Mouse (Mus musculus): ENCODE measurements around the gene Nin. TPM values are rescaled to one million over a fixed set of nuclear protein-coding genes. Genes with fewer than 3 reads are reported as not detected.

Gene Nin
- polyA plus RNA-seq, 1 experiment from 2014 or later: 9.5 TPM

- Histone ChIP-seq H3K4me3 (no peak overlapping the region), H3K9me3 (replicated peaks) (no peaks in the 10 kb centered on the region), H3K4me1 (no peaks in the 10 kb centered on the region), H3K36me3 (peaks cover 83% of the 10 kb centered on the region), H3K27me3 (ENCODE audit: low read depth, poor library complexity, severe bottlenecking) (no peaks in the 10 kb centered on the region), H3K27ac (no peak overlapping the region)
- DNase-seq (ENCODE audit: low spot score): no peak
- WGBS: 79% methylated on average over 9 of the region's 9 CpGs
Observed at GRCm38 (mm10) chr12:69977376-69977998, 136.0 kb downstream of the Nin start.

GRCm38 (mm10) chr12:69976688-69977087 lies 136.8 kb downstream of the Nin start:
- H3K27me3 ChIP-seq (ENCODE audit: low read depth, poor library complexity, severe bottlenecking): no peaks in the 10 kb centered on the region
- no peak overlapping the region for H3K4me3 ChIP-seq
- H3K27ac ChIP-seq: no peak overlapping the region
- no peaks in the 10 kb centered on the region for H3K9me3 ChIP-seq (replicated peaks)
- no peak for DNase-seq (ENCODE audit: low spot score)
- WGBS: 93% methylated on average over 6 of the region's 6 CpGs
- peaks cover 83% of the 10 kb centered on the region for H3K36me3 ChIP-seq
- no peaks in the 10 kb centered on the region for H3K4me1 ChIP-seq

- Histone ChIP-seq H3K27ac (no peak overlapping the region), H3K27me3 (ENCODE audit: low read depth, poor library complexity, severe bottlenecking) (no peaks in the 10 kb centered on the region), H3K4me1 (no peaks in the 10 kb centered on the region), H3K9me3 (replicated peaks) (no peaks in the 10 kb centered on the region), H3K4me3 (no peak overlapping the region), H3K36me3 (peaks cover 83% of the 10 kb centered on the region)
- no peak for DNase-seq (ENCODE audit: low spot score)
Observed at GRCm38 (mm10) chr12:69973666-69974065, 139.9 kb downstream of the Nin start.

DNA sequence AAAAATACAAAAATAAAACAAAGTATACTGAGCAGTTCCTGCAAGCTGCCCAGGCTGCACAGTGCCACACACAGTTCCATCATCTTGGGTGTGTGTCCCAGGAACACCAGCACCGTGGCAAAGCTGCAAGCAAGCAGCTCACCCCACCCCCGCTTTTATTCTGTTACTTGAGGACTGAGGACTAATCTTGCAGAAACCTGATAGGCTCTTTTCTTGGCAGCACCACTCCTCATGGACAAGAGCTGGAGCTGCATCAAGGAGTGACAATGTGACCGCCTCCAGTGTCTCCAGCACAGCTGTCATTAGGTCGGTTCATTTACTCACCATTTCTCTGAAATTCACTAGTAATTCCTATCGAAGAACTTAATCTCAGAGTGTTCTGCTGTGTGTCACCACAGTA lies 145.4 kb downstream of the Nin start:
- Histone ChIP-seq H3K9me3 (replicated peaks) (no peaks in the 10 kb centered on the region), H3K36me3 (peaks cover 97% of the 10 kb centered on the region), H3K27me3 (ENCODE audit: low read depth, poor library complexity, severe bottlenecking) (no peaks in the 10 kb centered on the region), H3K4me3 (no peak overlapping the region), H3K4me1 (no peaks in the 10 kb centered on the region), H3K27ac (no peak overlapping the region)
- WGBS: 83% methylated on average over 5 of the region's 5 CpGs
- DNase-seq (ENCODE audit: low spot score): no peak

DNA sequence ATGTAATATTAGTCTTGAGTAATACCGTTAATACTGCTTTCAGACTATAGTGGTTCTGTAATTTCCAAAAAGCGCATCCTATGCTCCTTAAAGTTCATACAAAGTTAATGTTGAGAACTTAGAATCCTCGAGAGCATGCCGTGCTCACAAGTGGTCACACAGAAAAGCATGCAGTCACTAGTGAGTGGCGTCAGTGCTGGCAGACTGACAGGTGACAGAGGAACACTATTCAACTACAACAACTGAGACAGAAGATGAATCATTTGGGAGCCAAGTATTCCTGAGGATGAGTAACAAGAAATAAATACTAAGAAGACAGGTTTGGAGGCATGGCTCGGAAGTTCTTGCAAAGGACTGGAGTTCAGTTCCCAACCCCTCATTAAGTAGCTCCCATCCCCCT lies 146.4 kb downstream of the Nin start:
- H3K27me3 ChIP-seq (ENCODE audit: low read depth, poor library complexity, severe bottlenecking): no peaks in the 10 kb centered on the region
- DNase-seq (ENCODE audit: low spot score): no peak
- H3K4me3 ChIP-seq: no peak overlapping the region
- no peaks in the 10 kb centered on the region for H3K4me1 ChIP-seq
- 91% methylated on average over 6 of the region's 6 CpGs for WGBS
- no peaks in the 10 kb centered on the region for H3K9me3 ChIP-seq (replicated peaks)
- H3K27ac ChIP-seq: no peak overlapping the region
- H3K36me3 ChIP-seq: peaks cover 98% of the 10 kb centered on the region

GRCm38 (mm10) chr12:69966071-69966470 lies 147.4 kb downstream of the Nin start:
- DNase-seq (ENCODE audit: low spot score): no peak
- Histone ChIP-seq H3K36me3 (peaks cover 97% of the 10 kb centered on the region), H3K4me3 (no peak overlapping the region), H3K9me3 (replicated peaks) (no peaks in the 10 kb centered on the region), H3K4me1 (no peaks in the 10 kb centered on the region), H3K27ac (no peak overlapping the region), H3K27me3 (ENCODE audit: low read depth, poor library complexity, severe bottlenecking) (no peaks in the 10 kb centered on the region)
- WGBS: 92% methylated on average over 5 of the region's 5 CpGs

- DNase-seq (ENCODE audit: low spot score): no peak
- WGBS: 85% methylated on average over 3 of the region's 3 CpGs
- H3K36me3 ChIP-seq: peaks cover 96% of the 10 kb centered on the region
- H3K27ac ChIP-seq: no peak overlapping the region
- H3K4me1 ChIP-seq: no peaks in the 10 kb centered on the region
- H3K27me3 ChIP-seq (ENCODE audit: low read depth, poor library complexity, severe bottlenecking): no peaks in the 10 kb centered on the region
- no peak overlapping the region for H3K4me3 ChIP-seq
- H3K9me3 ChIP-seq (replicated peaks): no peaks in the 10 kb centered on the region
Observed at GRCm38 (mm10) chr12:69965644-69966043, 147.9 kb downstream of the Nin start.

DNA sequence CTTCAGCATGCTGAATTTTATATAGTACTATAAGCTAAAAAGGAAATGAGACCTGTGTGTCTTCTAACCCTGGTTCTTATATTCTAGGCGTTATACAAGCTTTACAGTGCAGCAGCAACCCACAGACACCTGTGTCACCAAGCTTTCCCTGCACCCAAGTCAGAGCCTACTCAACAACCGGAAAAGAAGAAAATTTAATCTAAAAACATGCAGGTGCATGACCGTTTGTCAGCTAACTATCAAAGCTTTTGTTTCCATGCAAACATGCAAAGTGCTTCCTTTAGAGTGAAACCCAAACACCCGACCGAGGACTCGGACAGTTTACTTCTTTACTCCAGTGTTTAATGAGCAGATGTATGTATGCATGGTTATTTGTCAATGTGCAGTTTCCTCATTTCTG lies 150.4 kb downstream of the Nin start:
- WGBS: 91% methylated on average over 6 of the region's 6 CpGs
- H3K36me3 ChIP-seq: peaks cover 78% of the 10 kb centered on the region
- no peak overlapping the region for H3K4me3 ChIP-seq

DNA sequence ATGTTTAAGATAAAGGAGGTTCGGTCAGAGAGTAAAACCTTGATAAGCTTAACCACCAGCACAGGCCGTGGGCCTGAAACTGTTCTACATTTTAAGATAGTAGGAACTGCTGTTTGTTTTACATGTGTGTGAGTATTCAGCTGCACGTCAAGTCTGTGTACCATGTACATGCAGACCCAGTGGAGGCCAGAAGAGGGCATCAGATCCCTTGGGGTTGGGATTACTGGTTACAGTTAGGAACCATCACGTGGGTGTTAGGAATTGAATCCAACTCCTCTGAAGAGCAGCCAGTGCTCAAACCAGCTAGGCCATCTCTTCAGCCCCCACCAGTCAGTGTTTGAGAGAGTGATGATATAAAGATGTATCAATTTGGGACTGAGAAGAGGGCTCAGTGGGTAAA lies 151.0 kb downstream of the Nin start:
- no peak overlapping the region for H3K27ac ChIP-seq
- peak; percentile 45 for DNase-seq (ENCODE audit: low spot score)
- H3K4me1 ChIP-seq: no peaks in the 10 kb centered on the region
- WGBS: 78% methylated on average over 4 of the region's 4 CpGs
- H3K9me3 ChIP-seq (replicated peaks): no peaks in the 10 kb centered on the region
- H3K36me3 ChIP-seq: peaks cover 74% of the 10 kb centered on the region
- H3K4me3 ChIP-seq: no peak overlapping the region
- no peaks in the 10 kb centered on the region for H3K27me3 ChIP-seq (ENCODE audit: low read depth, poor library complexity, severe bottlenecking)

More for the DNA sequence above, 150.4 kb downstream of the Nin start:
- DNase-seq (ENCODE audit: low spot score): no peak
- Histone ChIP-seq H3K27me3 (ENCODE audit: low read depth, poor library complexity, severe bottlenecking) (no peaks in the 10 kb centered on the region), H3K27ac (no peak overlapping the region), H3K9me3 (replicated peaks) (no peaks in the 10 kb centered on the region), H3K4me1 (no peaks in the 10 kb centered on the region)

Other genes with a start within 250 kb of the Nin start
- gene Atl1, start 221.1 kb downstream of the Nin start, polyA plus RNA-seq (2016; fragmentation: Nextera tagmentation; extraction: Ambion mirVana): 1.8 and 4.7 TPM in 2 replicates
- 28.1 and 33.9 TPM in 2 replicates for gene Map4k5, start 220.5 kb downstream of the Nin start, polyA plus RNA-seq (2016; fragmentation: Nextera tagmentation; extraction: Ambion mirVana)
- 8.7 and 9.3 TPM in 2 replicates for gene Sav1, start 126.7 kb downstream of the Nin start, polyA plus RNA-seq (2016; fragmentation: Nextera tagmentation; extraction: Ambion mirVana)
- 0.18 TPM in 1 of 2 replicates, not detected in the other for gene Abhd12b, start 40.4 kb upstream of the Nin start, polyA plus RNA-seq (2016; fragmentation: Nextera tagmentation; extraction: Ambion mirVana)
- gene Pygl, start 117.8 kb upstream of the Nin start, polyA plus RNA-seq (2016; fragmentation: Nextera tagmentation; extraction: Ambion mirVana): 5.4 and 5.5 TPM in 2 replicates
- gene Trim9, start 233.9 kb upstream of the Nin start, polyA plus RNA-seq (2016; fragmentation: Nextera tagmentation; extraction: Ambion mirVana): 0.25 and 0.55 TPM in 2 replicates

Data from limb, embryonic 10.5 days (tissue).